Mouse (Mus musculus) limb, embryonic 14.5 days (tissue): Measurements from ENCODE around the gene Adat3. TPM values are rescaled to one million over a fixed set of nuclear protein-coding genes. Genes with fewer than 3 reads are reported as not detected.

Source experiments
- ATAC-seq: fragments of 200-750 bp; cut with Nextera tagmentation; 2 replicates; pipeline ENCODE4 v1.8.0; 2017; ENCODE audit warnings: low read depth, moderate number of reproducible peaks, moderate TSS enrichment; ENCODE audit not compliant: low FRiP score
- DNase-seq: peaks from one replicate; pipeline ENCODE4 v3.0.0-alpha.2; 2015; ENCODE audit warnings: low spot score
- H3K27ac ChIP-seq: fragments of 300-500 bp; sonication (generic); replicated peaks from 2 replicates; pipeline ENCODE4 v1.5.1; 2014; ENCODE audit warnings: low read depth, mild to moderate bottlenecking, low read length, moderate library complexity, mixed read lengths
- H3K27me3 ChIP-seq: fragments of 300-500 bp; sonication (generic); 2 replicates; pipeline ENCODE4 v1.6.1; 2014; ENCODE audit warnings: low read length, mixed read lengths; ENCODE audit not compliant: control insufficient read depth, insufficient read depth
- H3K36me3 ChIP-seq: fragments of 300-500 bp; sonication (generic); 2 replicates; pipeline ENCODE4 v1.6.1; 2014; ENCODE audit warnings: mild to moderate bottlenecking, low read length, moderate library complexity, mixed read lengths; ENCODE audit not compliant: control insufficient read depth, insufficient read depth
- H3K4me1 ChIP-seq: fragments of 300-500 bp; sonication (generic); 2 replicates; pipeline ENCODE4 v1.6.1; 2014; ENCODE audit warnings: antibody characterized with exemption, low read length, mixed read lengths; ENCODE audit not compliant: control insufficient read depth, insufficient read depth
- H3K4me2 ChIP-seq: fragments of 300-500 bp; sonication (generic); replicated peaks from 2 replicates; pipeline ENCODE4 v1.6.1; 2014; ENCODE audit warnings: low read depth, mild to moderate bottlenecking, low read length, moderate library complexity; ENCODE audit not compliant: severe bottlenecking
- H3K4me3 ChIP-seq: fragments of 300-500 bp; sonication (generic); replicated peaks from 2 replicates; pipeline ENCODE4 v1.5.1; 2014; ENCODE audit warnings: low read length
- H3K9ac ChIP-seq: fragments of 300-500 bp; sonication (generic); 2 replicates; pipeline ENCODE4 v1.6.1; 2014; ENCODE audit warnings: mild to moderate bottlenecking, low read depth, low read length, moderate library complexity; ENCODE audit not compliant: severe bottlenecking
- H3K9me3 ChIP-seq: fragments of 300-500 bp; sonication (generic); 2 replicates; pipeline ENCODE4 v1.6.1; 2016; ENCODE audit warnings: low read length; ENCODE audit not compliant: control insufficient read depth
- POLR2A ChIP-seq: fragments of 200-500 bp; IDR thresholded peaks from 2 replicates; pipeline ENCODE4 v1.8.0; 2012; ENCODE audit warnings: inconsistent platforms, mild to moderate bottlenecking, moderate library complexity, borderline replicate concordance; ENCODE audit not compliant: insufficient read depth, insufficient read length; ENCODE audit errors: extremely low read depth
- WGBS: fragments of 180-500 bp; shearing (Covaris S2); extraction: QIAGEN DNeasy Blood & Tissue Kit; methylation state at CpG from one replicate; pipeline ENCODE4 v1.1.7; 2014; 5-methylcytosine and 5-hydroxymethylcytosine counted together
- polyA plus RNA-seq, 2 experiments: library from polyadenylated mRNA; depleted of rRNA in 1 of 2; stranded (reverse) in 1 of 2; unstranded in 1 of 2; fragments of >200 nt; fragmentation: Nextera tagmentation in 1 of 2; extraction: Ambion mirVana in 1 of 2; gene quantifications; 2 replicates each; pipeline versions ENCODE4 v1.2.1 to v1.2.3; 2012 to 2014

Gene Adat3
- polyA plus RNA-seq, 2 experiments, result 5.6 to 16.8 TPM

DNA sequence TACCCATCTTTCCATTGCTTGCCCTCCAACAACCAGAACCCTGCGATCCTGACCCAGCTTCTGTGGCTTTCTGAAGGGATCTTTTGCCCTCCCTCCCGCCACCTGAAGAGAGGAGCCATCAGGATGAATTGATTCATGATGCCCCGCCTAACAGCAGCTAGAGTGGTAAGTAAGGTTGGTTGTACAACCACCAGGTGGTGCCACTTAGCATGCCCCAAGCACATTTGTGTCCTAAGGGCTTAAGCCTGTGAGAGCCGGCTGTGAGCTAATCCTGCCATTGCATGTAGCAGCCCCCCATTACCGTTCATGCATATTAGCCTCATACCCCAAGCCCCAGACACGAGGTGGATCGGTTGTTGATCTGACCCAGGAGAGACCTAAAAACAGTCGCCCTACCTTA is 23.8 kb upstream of the Adat3 start:
- Histone ChIP-seq H3K27me3 (no peaks in the 10 kb centered on the region), H3K36me3 (peaks cover 17% of the 10 kb centered on the region), H3K4me1 (peaks cover 29% of the 10 kb centered on the region), H3K9ac (no peak overlapping the region), H3K4me2 (peak overlapping the region; percentile 91), H3K9me3 (no peaks in the 10 kb centered on the region), H3K4me3 (peak overlapping the region; percentile 86), H3K27ac (peak overlapping the region; percentile 90)
- 15% methylated on average over 8 of the region's 8 CpGs for WGBS
- DNase-seq, result peak; percentile 66
- ATAC-seq, result no peak
- TF ChIP-seq POLR2A, result no peak

DNA sequence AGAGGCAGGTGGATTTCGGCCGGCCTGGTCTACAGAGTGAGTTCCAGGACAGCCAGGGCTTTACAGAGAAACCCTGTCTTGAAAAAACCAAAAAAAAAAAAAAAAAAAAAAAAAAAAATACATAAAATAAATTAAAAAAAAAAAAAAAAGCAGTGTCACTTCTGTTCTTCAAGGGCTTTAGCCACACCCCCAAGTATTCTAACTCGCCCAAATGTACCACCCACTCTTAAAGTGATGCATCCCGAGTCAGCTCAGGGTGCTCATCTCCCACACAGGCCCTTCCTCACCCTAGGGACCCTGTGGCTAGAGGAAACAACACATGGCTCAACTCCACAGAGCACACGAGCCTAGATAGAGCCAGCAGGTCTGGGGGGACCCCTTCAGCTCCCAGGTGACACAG is 19.6 kb upstream of the Adat3 start:
- WGBS, result 87% methylated on average over 5 of the region's 5 CpGs
- Histone ChIP-seq H3K36me3 (peaks cover 41% of the 10 kb centered on the region), H3K4me3 (no peak overlapping the region), H3K4me1 (peaks cover 10% of the 10 kb centered on the region; the same call in 1 of the 2 replicates), H3K9me3 (no peaks in the 10 kb centered on the region), H3K4me2 (no peak overlapping the region), H3K27ac (no peak overlapping the region), H3K27me3 (no peaks in the 10 kb centered on the region), H3K9ac (no peak overlapping the region)
- TF ChIP-seq POLR2A, result no peak
- DNase-seq (no peak), ATAC-seq (no peak)

DNA sequence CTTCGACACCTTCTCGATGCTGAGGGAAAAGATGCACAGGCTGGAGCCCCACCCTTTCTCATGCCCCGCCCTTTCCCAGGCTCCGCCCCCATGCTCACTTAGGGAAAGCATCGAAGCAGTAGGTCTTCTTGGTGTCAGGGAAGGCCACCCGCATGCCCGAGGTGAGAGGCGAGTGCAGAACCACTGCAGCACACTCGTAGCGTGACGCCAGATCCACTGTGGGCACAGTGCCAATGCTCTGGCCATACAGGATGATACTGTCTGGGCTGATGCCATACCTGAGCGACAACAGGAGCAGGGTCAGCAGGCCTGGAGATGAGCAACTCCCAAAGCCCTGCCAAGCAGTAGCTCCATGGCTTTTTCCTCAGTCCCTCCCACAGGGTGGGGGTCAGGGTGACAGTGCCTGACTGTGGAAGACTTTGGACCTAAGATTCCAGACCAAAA is 18.6 kb upstream of the Adat3 start:
- no peak for TF ChIP-seq POLR2A

DNA sequence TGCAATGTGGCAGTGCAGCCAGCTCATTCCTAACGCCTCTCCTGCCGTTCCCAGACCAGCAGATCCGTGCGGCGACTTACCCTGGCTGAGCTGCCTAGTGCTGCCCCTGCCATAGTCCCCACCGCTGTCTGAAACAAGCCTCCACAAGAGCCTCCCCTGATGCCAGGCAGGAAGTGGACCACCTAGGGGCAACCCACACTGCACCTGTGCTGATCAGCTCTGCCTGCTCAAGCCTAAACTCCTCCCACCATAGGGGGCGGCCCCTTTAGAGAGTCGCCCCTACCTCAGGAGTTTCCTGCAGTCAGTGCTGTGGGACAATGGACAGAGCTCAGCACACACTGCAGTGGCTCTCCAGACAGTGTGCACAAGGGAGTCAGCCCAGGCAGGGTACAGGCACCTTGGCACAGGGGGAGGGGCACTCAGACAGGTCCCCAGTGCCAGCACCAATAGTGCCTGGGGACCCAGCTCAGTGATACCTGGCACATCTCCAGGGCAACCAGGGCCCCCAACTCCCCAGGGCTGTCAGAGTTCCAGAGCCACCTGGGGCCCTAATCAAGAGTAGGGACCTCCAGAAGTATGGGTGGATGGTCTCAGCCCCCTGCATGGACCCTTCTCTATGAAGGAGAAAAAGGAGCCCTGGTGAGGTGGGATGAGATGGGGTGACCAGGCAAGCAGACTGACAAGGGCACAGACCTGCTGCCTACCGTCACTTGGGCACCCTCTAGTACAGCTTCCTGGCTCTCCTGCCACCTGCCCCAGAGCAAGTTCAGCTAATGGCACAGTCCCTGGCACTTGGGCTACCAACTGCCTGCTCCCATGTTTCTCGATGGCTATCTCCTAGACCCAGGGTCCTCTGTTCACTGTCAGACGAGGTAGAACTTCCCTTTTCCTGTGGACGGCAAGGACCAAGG is 17.8 kb upstream of the Adat3 start:
- ATAC-seq (no peak), DNase-seq (no peak)
- Histone ChIP-seq H3K4me3 (no peak overlapping the region), H3K27ac (0 out of 2 replicates have a peak overlapping the region, but pooled peaks have one; percentile 7), H3K36me3 (peaks cover 41% of the 10 kb centered on the region), H3K27me3 (no peaks in the 10 kb centered on the region), H3K9me3 (no peaks in the 10 kb centered on the region), H3K9ac (no peak overlapping the region), H3K4me2 (no peak overlapping the region), H3K4me1 (peaks cover 13% of the 10 kb centered on the region)
- 81% methylated on average over 12 of the region's 12 CpGs for WGBS
- no peak for TF ChIP-seq POLR2A

More for the DNA sequence above, 18.6 kb upstream of the Adat3 start:
- Histone ChIP-seq H3K27ac (no peak overlapping the region), H3K36me3 (peaks cover 41% of the 10 kb centered on the region), H3K4me2 (no peak overlapping the region), H3K4me3 (no peak overlapping the region), H3K27me3 (no peaks in the 10 kb centered on the region), H3K9me3 (no peaks in the 10 kb centered on the region), H3K9ac (no peak overlapping the region), H3K4me1 (peaks cover 11% of the 10 kb centered on the region)
- 65% methylated on average over 12 of the region's 12 CpGs for WGBS
- DNase-seq (no peak), ATAC-seq (no peak)

DNA sequence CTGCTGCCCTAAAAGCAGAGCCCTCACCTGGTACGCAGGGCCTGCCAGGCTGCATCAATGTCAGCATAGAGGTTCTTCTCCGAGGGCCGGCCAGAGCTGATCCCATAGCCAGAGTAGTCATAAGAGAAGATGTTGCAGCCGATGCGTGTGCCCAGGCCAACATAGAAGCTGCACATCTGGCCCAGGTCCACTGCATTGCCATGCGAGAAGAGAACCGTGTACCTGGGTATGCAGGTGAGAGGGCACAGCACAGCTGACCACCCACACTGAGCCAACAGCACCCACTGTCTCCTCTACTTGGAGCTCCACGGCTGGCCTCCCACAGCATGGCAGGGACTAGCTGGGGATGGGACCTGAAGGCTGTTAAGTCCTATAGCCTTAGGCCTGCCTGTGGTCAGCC is 17.1 kb upstream of the Adat3 start:
- H3K4me1 ChIP-seq, result peaks cover 15% of the 10 kb centered on the region
- H3K27ac ChIP-seq, result no peak overlapping the region
- no peak overlapping the region for H3K4me2 ChIP-seq
- no peak for TF ChIP-seq POLR2A
- no peak overlapping the region for H3K9ac ChIP-seq
- H3K36me3 ChIP-seq, result peaks cover 41% of the 10 kb centered on the region
- DNase-seq (no peak), ATAC-seq (no peak)
- H3K27me3 ChIP-seq, result no peaks in the 10 kb centered on the region
- no peaks in the 10 kb centered on the region for H3K9me3 ChIP-seq
- WGBS, result 93% methylated on average over 8 of the region's 8 CpGs
- no peak overlapping the region for H3K4me3 ChIP-seq
